In genomic region chr10:37135951-37136751, GRCm38 (mm10) we compare ENCODE assay signal across 8 mouse cellular contexts. TPM values are rescaled to one million over a fixed set of nuclear protein-coding genes. Genes with fewer than 3 reads are reported as not detected.
DNase-seq lines count a peak whose midpoint lies in the region; ATAC-seq lines count a peak whose summit lies in the region.

No protein-coding gene starts in this region.

- peak; percentile 5 for ATAC-seq in inflammation-experienced regulatory T-cells, adult 6 months
- peak; percentile 4 for ATAC-seq in megakaryocyte progenitor cell, adult 5-6 weeks (replicated peaks; ENCODE audit: poor library complexity)
- no peak for ATAC-seq in activated CD4-positive, CD25-positive, alpha-beta regulatory T cell, adult 4 months

- peak; percentile 66 for DNase-seq in adipocyte (ENCODE audit: low spot score)
- peak; percentile 72 to 73 for DNase-seq in cerebellum, postnatal 14 days
- DNase-seq in gastrocnemius, postnatal 14 days: peak; percentile 60
- peak; percentile 62 to 74 for DNase-seq in left cerebral cortex, postnatal 36 days (ENCODE audit: low spot score in 2 of 2)
- DNase-seq in right cerebral cortex, postnatal 25 days: peak; percentile 67

- intact Hi-C loops in gastrocnemius, postnatal 14 days (cut with DNase I; ENCODE audit: low total_unique reads): no loop called here
- intact Hi-C loops in left cerebral cortex, postnatal 36 days (cut with DNase I): loop anchor here (2.0 to 5.0 kb wide), 5 partner anchors 63 to 1711 kb away; no protein-coding TSS in a partner anchor

RNA-seq across cellular contexts. Expression of gene Marcks, which starts 2.6 kb away (rescaled TPM):
- 100 to 1,000 TPM in 1 of 2 experiments, 10 to 100 TPM in 1; 70.3 to 104 TPM for total RNA-seq in gastrocnemius, postnatal 14 days (2021)
- 1 to 10 TPM in 1 of 3 experiments, under 1 TPM in 2; 0.64 to 1.3 (median 0.71) TPM for polyA plus RNA-seq in inflammation-experienced regulatory T-cells, adult 6 months (2017; shearing (Covaris generic))
- total RNA-seq in left cerebral cortex, postnatal 36 days (2021): 100 to 1,000 TPM; 164 to 165 TPM
- 6.9 and 7.6 TPM in 2 replicates for total RNA-seq in megakaryocyte progenitor cell, adult 5-6 weeks (2015)
- total RNA-seq in megakaryocyte progenitor cell, adult 5-6 weeks (2017): 6.7 and 9.1 TPM in 2 replicates
- 1 to 10 TPM in 1 of 2 experiments, under 1 TPM in 1; 0.69 to 1.1 TPM for polyA plus RNA-seq in activated CD4-positive, CD25-positive, alpha-beta regulatory T cell, adult 4 months (2017; shearing (Covaris generic))

Comparison
In these comparisons a context has a peak if more than half of its experiments do, and no peak if none do; other contexts are left out.
1. RNA of gene Marcks, which starts 2.6 kb away (total RNA-seq): 164 to 165 TPM in left cerebral cortex, postnatal 36 days and 70.3 to 104 TPM in gastrocnemius, postnatal 14 days; 6.7 to 9.1 TPM in megakaryocyte progenitor cell, adult 5-6 weeks; every median in the first group is over 4 times any median in the second.
2. Peak in every context shown above with its lines, with median percentiles within 50 percentile points of each other: DNase-seq.